Mouse (Mus musculus): ENCODE results near the gene C9. TPM values are rescaled to one million over a fixed set of nuclear protein-coding genes. Genes with fewer than 3 reads are reported as not detected.
A peak's percentile ranks its signal among the peaks of the same experiment; 100 is the strongest.

Gene C9
- total RNA-seq (2021) (1 to 10 TPM in 1 of 2 experiments, not detected in 1; 1.6 TPM), polyA plus RNA-seq (2012; rRNA removed) (not detected in 2 replicates)
- long read RNA-seq = 0 reads

- DNase-seq = no peak
Observed at GRCm38 (mm10) chr15:6445135-6445534, at the start of gene C9. TSS of gene C9 (plus strand) at chr15:6445327.

- DNase-seq = no peak
Observed at GRCm38 (mm10) chr15:6398211-6398610, 46.9 kb upstream of the C9 start.

GRCm38 (mm10) chr15:6398881-6399280 lies 46.2 kb upstream of the C9 start:
- no peak for DNase-seq

GRCm38 (mm10) chr15:6400115-6400514 lies 45.0 kb upstream of the C9 start:
- DNase-seq = peak; percentile 73

- no peak for DNase-seq
Observed at GRCm38 (mm10) chr15:6402433-6402832, 42.7 kb upstream of the C9 start.

- DNase-seq = no peak
Observed at GRCm38 (mm10) chr15:6404172-6404571, 41.0 kb upstream of the C9 start.

- no peak for DNase-seq
Observed at GRCm38 (mm10) chr15:6406771-6407170, 38.4 kb upstream of the C9 start.

- DNase-seq = no peak
Observed at GRCm38 (mm10) chr15:6409031-6409430, 36.1 kb upstream of the C9 start.

- DNase-seq = no peak
Observed at GRCm38 (mm10) chr15:6410161-6410560, 35.0 kb upstream of the C9 start.

GRCm38 (mm10) chr15:6411334-6411733 lies 33.8 kb upstream of the C9 start:
- DNase-seq = peak; percentile 58

- no peak for DNase-seq
Observed at GRCm38 (mm10) chr15:6415317-6415716, 29.8 kb upstream of the C9 start.

GRCm38 (mm10) chr15:6431777-6432176 lies 13.3 kb upstream of the C9 start:
- DNase-seq = no peak

GRCm38 (mm10) chr15:6432411-6432810 lies 12.7 kb upstream of the C9 start:
- DNase-seq = no peak

- no peak for DNase-seq
Observed at GRCm38 (mm10) chr15:6435281-6435680, 9.8 kb upstream of the C9 start.

GRCm38 (mm10) chr15:6435773-6436172 lies 9.4 kb upstream of the C9 start:
- DNase-seq = peak; percentile 62

GRCm38 (mm10) chr15:6438685-6439084 lies 6.4 kb upstream of the C9 start:
- DNase-seq = no peak

GRCm38 (mm10) chr15:6444452-6444851 lies 675 bp upstream of the C9 start:
- no peak for DNase-seq

- DNase-seq = no peak
Observed at GRCm38 (mm10) chr15:6446181-6446580, 1.1 kb downstream of the C9 start.

GRCm38 (mm10) chr15:6448892-6449291 lies 3.8 kb downstream of the C9 start:
- DNase-seq = peak; percentile 49

GRCm38 (mm10) chr15:6454461-6454860 lies 9.3 kb downstream of the C9 start:
- no peak for DNase-seq

GRCm38 (mm10) chr15:6461381-6461780 lies 16.3 kb downstream of the C9 start:
- no peak for DNase-seq

GRCm38 (mm10) chr15:6463361-6463923 lies 18.3 kb downstream of the C9 start:
- no peak for DNase-seq

GRCm38 (mm10) chr15:6466995-6467394 lies 21.9 kb downstream of the C9 start:
- no peak for DNase-seq

- DNase-seq = no peak
Observed at GRCm38 (mm10) chr15:6468845-6469244, 23.7 kb downstream of the C9 start.

GRCm38 (mm10) chr15:6469384-6469783 lies 24.3 kb downstream of the C9 start:
- DNase-seq = no peak

Measured in adrenal gland, adult 2 months (tissue).